Mouse (Mus musculus) central nervous system, embryonic 18 days (tissue): Measurements from ENCODE around the gene Reg3b. TPM values are rescaled to one million over a fixed set of nuclear protein-coding genes. Genes with fewer than 3 reads are reported as not detected.

Source experiments
- polyA plus RNA-seq: library from polyadenylated mRNA; depleted of rRNA; stranded (reverse); fragments of >200 nt; gene quantifications from 2 replicates; pipeline ENCODE4 v1.2.3, GENCODE M21; 2012; rRNA removed

Gene Reg3b
- 0.39 and 3.3 TPM in 2 replicates for polyA plus RNA-seq

GRCm38 (mm10) chr6:78370357-78370756 lies at the start of gene Reg3b:
Reg3b (plus strand) TSS chr6:78370657.

DNA sequence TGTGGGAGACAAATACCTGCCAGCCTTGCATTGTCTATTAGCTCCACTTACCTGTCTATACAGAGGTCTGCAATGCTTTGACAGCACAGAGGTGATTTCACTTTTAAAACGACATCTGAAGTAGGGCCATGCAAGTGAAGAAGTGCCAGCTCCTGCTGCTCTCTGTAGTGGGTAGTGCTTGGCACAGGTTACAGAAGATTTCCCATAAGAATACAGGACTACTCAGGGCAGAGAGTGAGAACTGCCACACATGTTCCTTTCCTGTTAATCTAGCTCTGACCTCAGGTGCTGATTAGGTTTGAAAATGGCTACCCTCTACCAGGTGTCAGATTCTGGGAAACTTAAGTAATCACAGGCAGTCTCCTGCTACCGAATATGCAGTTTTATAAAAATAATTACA lies 8.3 kb downstream of the Reg3b start, which contains the start of gene Reg3d:
TSS of gene Reg3d (minus strand) at position 101 of the 400 bp plus-strand sequence.

DNA sequence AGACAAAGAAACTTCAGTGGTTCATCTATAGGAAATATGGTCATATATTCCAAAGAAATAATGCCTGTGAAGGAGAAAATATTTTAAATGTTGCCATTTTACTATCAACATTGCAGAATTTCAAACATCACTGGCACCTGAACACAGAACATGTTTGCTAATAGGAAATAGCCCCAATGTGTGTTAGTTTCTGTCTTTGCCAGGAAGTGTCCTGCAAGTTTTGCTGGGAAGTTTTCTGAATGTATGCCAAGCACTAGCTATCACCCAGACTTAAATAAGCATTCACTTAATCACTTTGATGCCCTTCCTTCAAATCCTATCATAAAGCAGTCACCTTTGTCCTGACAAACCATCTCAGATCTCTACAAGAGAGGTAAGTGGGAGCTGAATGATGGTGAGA lies 10.0 kb downstream of the Reg3b start, which contains the start of gene Reg3a:
TSS of gene Reg3a (plus strand) at position 301 of the 400 bp plus-strand sequence.

GRCm38 (mm10) chr6:78395323-78395722 lies 24.9 kb downstream of the Reg3b start, which contains the start of gene Reg2:
Reg2 (plus strand) TSS chr6:78395623.

GRCm38 (mm10) chr6:78422411-78422810 lies 52.0 kb downstream of the Reg3b start, which contains the start of gene Reg1:
Reg1 (plus strand) TSS chr6:78422711.

Other genes starting within 250 kb of the Reg3b start
- gene Reg3d, start 8.2 kb downstream of the Reg3b start, polyA plus RNA-seq = not detected in 2 replicates
- not detected in 2 replicates for gene Reg3a, start 10.1 kb downstream of the Reg3b start, polyA plus RNA-seq
- gene Reg2, start 25.0 kb downstream of the Reg3b start, polyA plus RNA-seq = not detected in 2 replicates
- not detected in 2 replicates for gene Reg1, start 52.1 kb downstream of the Reg3b start, polyA plus RNA-seq
- 0.26 TPM in 1 of 2 replicates, not detected in the other for gene Reg3g, start 98.2 kb downstream of the Reg3b start, polyA plus RNA-seq